Mouse (Mus musculus) kidney, adult 2 months (tissue): ENCODE data around the gene Gm20696. TPM values are rescaled to one million over a fixed set of nuclear protein-coding genes. Genes with fewer than 3 reads are reported as not detected.

Experiments used
- DNase-seq: peaks from one replicate; pipeline ENCODE4 v3.0.0; 2021
- H3K27ac ChIP-seq: fragments of 200-500 bp; 2 replicates; pipeline ENCODE4 v1.5.1; 2012; ENCODE audit warnings: low read depth, low read length, control low read depth, inconsistent platforms; ENCODE audit not compliant: insufficient read depth
- H3K27me3 ChIP-seq: fragments of 200-500 bp; replicated peaks from 2 replicates; pipeline ENCODE4 v1.6.1; 2012; ENCODE audit warnings: mild to moderate bottlenecking, moderate library complexity, low read length, inconsistent platforms; ENCODE audit not compliant: control insufficient read depth, insufficient read depth
- H3K36me3 ChIP-seq: fragments of 200-500 bp; 2 replicates; pipeline ENCODE4 v1.6.1; 2012; ENCODE audit warnings: mild to moderate bottlenecking, moderate library complexity, low read length, inconsistent platforms; ENCODE audit not compliant: control insufficient read depth, insufficient read depth
- H3K4me1 ChIP-seq: fragments of 200-500 bp; 2 replicates; pipeline ENCODE4 v1.6.1; 2011; ENCODE audit warnings: low read length; ENCODE audit not compliant: control insufficient read depth, insufficient read depth
- H3K4me3 ChIP-seq: fragments of 200-500 bp; 2 replicates; pipeline ENCODE4 v1.5.1; 2011; ENCODE audit warnings: mild to moderate bottlenecking, low read depth, low read length, control low read depth; ENCODE audit not compliant: insufficient read depth
- CTCF ChIP-seq: fragments of 200-500 bp; conservative IDR thresholded peaks from 2 replicates; pipeline ENCODE4 v1.5.1; 2011; ENCODE audit warnings: low read depth, mild to moderate bottlenecking, control low read depth, low read length, moderate library complexity, mixed read lengths; ENCODE audit not compliant: insufficient read depth, insufficient read length
- POLR2A ChIP-seq: fragments of 200-500 bp; IDR thresholded peaks from one replicate; pipeline ENCODE4 v1.6.1; 2011; ENCODE audit warnings: low read depth, low read length, control low read depth
- WGBS: fragments of 180-500 bp; shearing (Covaris S2); methylation state at CpG from one replicate; pipeline ENCODE4 v1.1.7; 2018; 5-methylcytosine and 5-hydroxymethylcytosine counted together
- polyA plus RNA-seq: library from polyadenylated mRNA; depleted of rRNA; stranded (reverse); fragments of >200 nt; gene quantifications from 2 replicates; pipeline ENCODE4 v1.2.3, GENCODE M21; 2012

Gm20696 gene
- polyA plus RNA-seq, 1 experiment: 0.31 TPM

DNA sequence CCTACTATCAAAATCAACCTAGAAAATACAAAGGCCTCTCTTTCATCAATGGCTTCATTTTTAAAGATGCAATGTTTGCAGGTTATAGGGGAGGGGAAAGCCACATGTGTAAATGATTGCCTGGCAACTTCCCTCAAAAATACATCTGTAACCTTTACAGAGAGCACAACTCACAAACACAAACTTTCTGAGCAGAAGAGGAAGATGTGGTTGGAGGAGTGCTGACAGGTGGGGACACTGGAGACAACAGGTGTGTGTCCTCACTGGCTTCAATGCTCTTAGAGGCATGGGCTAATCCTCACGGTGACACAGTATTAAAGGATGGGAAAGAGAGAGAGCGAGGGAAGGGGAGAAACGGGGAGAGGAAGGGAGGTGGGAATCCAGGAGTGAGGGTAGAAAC, 264.2 kb downstream of the Gm20696 start:
- 83% methylated on average over 3 of the region's 3 CpGs for whole genome bisulfite sequencing

DNA sequence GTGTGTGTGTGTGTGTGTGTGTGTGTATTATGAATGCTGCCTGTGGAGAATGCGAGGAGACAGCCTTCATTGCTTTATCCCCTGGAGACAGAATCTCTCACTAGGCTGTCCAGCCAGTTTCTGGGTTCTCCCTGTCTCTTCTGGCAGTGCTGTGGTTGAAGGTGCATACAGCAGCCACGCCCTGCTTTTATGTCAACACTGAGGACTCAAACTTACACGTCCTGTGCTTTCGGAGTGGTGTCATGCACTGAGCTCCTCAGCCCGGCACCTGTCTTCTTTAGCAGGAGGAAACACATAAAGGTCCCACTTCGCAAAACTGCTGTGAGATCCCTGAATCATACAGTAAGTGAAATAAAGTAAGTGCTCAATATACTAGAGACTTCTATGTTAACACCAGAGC, 264.8 kb downstream of the Gm20696 start:
- TF ChIP-seq CTCF (no peak), POLR2A (no peak)
- no peaks in the 10 kb centered on the region for H3K36me3 ChIP-seq
- WGBS: 86% methylated on average over 6 of the region's 6 CpGs
- H3K27me3 ChIP-seq: no peaks in the 10 kb centered on the region
- H3K27ac ChIP-seq: no peak overlapping the region
- no peak overlapping the region for H3K4me3 ChIP-seq
- H3K4me1 ChIP-seq: peaks cover 2% of the 10 kb centered on the region; the same call in 1 of the 2 replicates
- no peak for DNase-seq

More for the DNA sequence above, 264.2 kb downstream of the Gm20696 start:
- H3K27me3 ChIP-seq: no peaks in the 10 kb centered on the region
- peaks cover 2% of the 10 kb centered on the region; the same call in 1 of the 2 replicates for H3K4me1 ChIP-seq
- TF ChIP-seq POLR2A (no peak), CTCF (no peak)
- no peak overlapping the region for H3K4me3 ChIP-seq
- no peak for DNase-seq
- no peaks in the 10 kb centered on the region for H3K36me3 ChIP-seq
- H3K27ac ChIP-seq: no peak overlapping the region

DNA sequence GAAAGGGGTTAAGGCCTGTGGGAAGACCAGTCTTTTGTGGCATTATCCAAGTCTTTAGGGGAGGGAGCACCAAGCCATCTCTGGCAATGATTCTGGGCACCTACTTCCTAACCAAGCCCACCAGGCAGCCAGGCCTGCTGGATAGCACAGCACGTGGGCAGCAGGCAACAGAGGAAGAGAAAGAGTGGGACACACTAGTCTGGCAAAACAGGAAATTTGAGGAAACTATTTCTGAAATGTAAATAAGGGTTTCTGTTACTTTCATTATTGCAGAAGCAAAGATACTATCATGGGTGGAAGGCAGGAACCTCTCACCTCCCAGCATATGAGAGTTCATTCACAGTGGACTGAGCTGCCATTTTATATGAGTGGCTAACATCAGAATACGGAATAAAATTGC, 265.4 kb downstream of the Gm20696 start:
- Histone ChIP-seq H3K27me3 (no peaks in the 10 kb centered on the region), H3K27ac (no peak overlapping the region), H3K4me3 (no peak overlapping the region), H3K4me1 (no peaks in the 10 kb centered on the region; the same call in 1 of the 2 replicates), H3K36me3 (no peaks in the 10 kb centered on the region)
- 80% methylated on average over 2 of the region's 2 CpGs for WGBS
- DNase-seq: no peak
- TF ChIP-seq POLR2A (no peak), CTCF (no peak)

GRCm38 (mm10) chr6:99395745-99396144, 270.9 kb downstream of the Gm20696 start:
- H3K4me1 ChIP-seq: no peaks in the 10 kb centered on the region
- no peaks in the 10 kb centered on the region for H3K36me3 ChIP-seq
- no peak overlapping the region for H3K4me3 ChIP-seq
- no peak for TF ChIP-seq CTCF
- TF ChIP-seq POLR2A: no peak
- 89% methylated on average over 12 of the region's 12 CpGs for WGBS
- H3K27me3 ChIP-seq: no peaks in the 10 kb centered on the region
- no peak for DNase-seq
- H3K27ac ChIP-seq: no peak overlapping the region

GRCm38 (mm10) chr6:99394801-99395200, 271.8 kb downstream of the Gm20696 start:
- TF ChIP-seq POLR2A (no peak), CTCF (no peak)
- Histone ChIP-seq H3K36me3 (no peaks in the 10 kb centered on the region), H3K27ac (no peak overlapping the region), H3K27me3 (no peaks in the 10 kb centered on the region), H3K4me1 (no peaks in the 10 kb centered on the region), H3K4me3 (no peak overlapping the region)
- no peak for DNase-seq
- WGBS: 77% methylated on average over 5 of the region's 5 CpGs

DNA sequence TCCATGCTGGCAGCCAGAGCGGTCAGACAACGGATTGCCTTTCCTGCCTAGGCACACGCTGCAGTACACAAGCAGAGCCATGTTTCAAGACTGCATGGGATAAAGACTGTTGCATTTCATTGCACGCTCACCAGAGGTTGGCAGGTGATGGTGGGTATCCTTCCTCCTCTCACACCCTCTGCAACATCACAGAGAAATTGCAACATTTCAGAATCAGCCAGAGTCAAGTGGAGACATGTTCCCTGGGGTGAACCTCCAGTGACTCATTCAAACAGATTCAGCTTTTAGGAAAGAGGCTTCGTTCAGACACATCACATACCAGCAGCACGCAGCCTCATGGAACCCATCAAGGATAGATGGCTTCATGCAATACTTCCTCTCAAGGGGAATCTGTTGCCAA, 274.1 kb downstream of the Gm20696 start:
- no peak for DNase-seq
- H3K4me3 ChIP-seq: no peak overlapping the region
- H3K36me3 ChIP-seq: no peaks in the 10 kb centered on the region
- no peaks in the 10 kb centered on the region for H3K27me3 ChIP-seq
- H3K4me1 ChIP-seq: no peaks in the 10 kb centered on the region
- TF ChIP-seq POLR2A: no peak
- TF ChIP-seq CTCF: no peak
- 96% methylated on average over 6 of the region's 6 CpGs for WGBS
- H3K27ac ChIP-seq: no peak overlapping the region

DNA sequence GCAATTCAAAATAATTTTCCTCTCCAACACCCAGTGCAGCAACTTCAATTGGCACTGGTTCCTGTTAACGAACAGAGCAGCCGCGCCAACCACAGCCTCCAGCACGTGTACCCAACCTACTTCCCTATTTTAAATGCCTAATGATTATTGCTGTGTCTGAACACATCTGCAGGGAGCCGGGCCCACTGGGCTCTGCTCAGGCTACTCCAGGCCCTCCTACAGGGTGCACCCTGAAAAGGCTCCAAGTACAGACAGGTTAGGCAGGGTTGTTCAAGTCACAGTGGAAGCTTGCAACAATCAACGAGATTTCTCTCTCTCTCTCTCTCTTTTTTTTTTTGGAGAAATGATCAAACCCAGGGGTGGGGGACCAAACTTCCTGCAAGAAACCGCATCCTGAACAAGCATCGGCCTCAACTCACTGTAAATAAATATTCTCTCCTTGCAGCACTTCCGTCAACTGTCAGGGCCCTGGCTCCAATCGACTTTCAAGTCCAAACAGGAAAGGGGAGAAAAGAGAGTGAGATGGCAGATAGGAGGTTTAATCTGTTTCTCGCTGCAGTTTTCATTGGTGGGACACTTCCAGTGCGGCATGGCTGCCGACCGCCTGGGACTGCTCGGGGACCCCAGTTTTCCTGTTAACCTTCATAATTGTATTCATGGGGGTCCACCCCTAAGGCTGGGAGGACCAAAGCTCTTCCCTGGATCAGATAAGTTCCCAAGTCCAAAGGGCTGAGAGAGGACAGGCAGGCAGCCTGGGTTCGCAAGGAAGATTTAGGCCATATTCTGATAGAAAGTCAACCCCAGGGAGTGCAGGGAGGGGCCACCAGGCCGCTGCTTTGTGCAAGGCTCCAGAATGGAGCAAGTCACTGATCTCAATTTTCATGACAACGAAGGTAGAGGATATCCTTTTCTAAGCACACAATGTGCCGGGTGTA, 277.6 kb downstream of the Gm20696 start:
- TF ChIP-seq CTCF (no peak), POLR2A (no peak)
- DNase-seq: peak; percentile 51
- WGBS: 63% methylated on average over 19 of the region's 19 CpGs

More for the DNA sequence above, 277.6 kb downstream of the Gm20696 start:
- Histone ChIP-seq H3K27ac (peak overlapping the region; percentile 6; the same call in 1 of the 2 replicates), H3K27me3 (no peaks in the 10 kb centered on the region), H3K36me3 (no peaks in the 10 kb centered on the region), H3K4me1 (no peaks in the 10 kb centered on the region), H3K4me3 (no peak overlapping the region)
